Mouse (Mus musculus): ENCODE results near the gene Gpat3. TPM values are rescaled to one million over a fixed set of nuclear protein-coding genes. Genes with fewer than 3 reads are reported as not detected.

Gene Gpat3
- polyA plus RNA-seq, 1 experiment from 2014 or later = 0.07 TPM

- H3K27ac ChIP-seq (ENCODE audit: low read depth, low read length) = no peak overlapping the region
- H3K27me3 ChIP-seq (ENCODE audit: control insufficient read depth, insufficient read depth, low read length) = peaks cover 33% of the 10 kb centered on the region
- DNase-seq (ENCODE audit: low spot score, missing footprints) = no peak
- WGBS = 22% methylated on average over 2 of the region's 2 CpGs
- H3K9me3 ChIP-seq (ENCODE audit: control insufficient read depth, low read length) = no peaks in the 10 kb centered on the region
- peaks cover 6% of the 10 kb centered on the region; the same call in 1 of the 2 replicates for H3K4me1 ChIP-seq (ENCODE audit: control insufficient read depth, insufficient read depth, low read length)
- H3K4me2 ChIP-seq = peak overlapping the region; percentile 100; the same call in 1 of the 2 replicates
- no peaks in the 10 kb centered on the region for H3K36me3 ChIP-seq (ENCODE audit: control insufficient read depth, insufficient read depth, low read length)
- ATAC-seq (ENCODE audit: low FRiP score) = no peak
- H3K9ac ChIP-seq (ENCODE audit: low read length) = no peak overlapping the region
- peak overlapping the region; percentile 59; the same call in 1 of the 2 replicates for H3K4me3 ChIP-seq (ENCODE audit: low read depth, low read length)
Observed at GRCm38 (mm10) chr5:100847143-100847542, 1.6 kb downstream of the Gpat3 start.

- no peak for DNase-seq (ENCODE audit: low spot score, missing footprints)
- H3K4me3 ChIP-seq (ENCODE audit: low read depth, low read length) = no peak overlapping the region
- H3K36me3 ChIP-seq (ENCODE audit: control insufficient read depth, insufficient read depth, low read length) = no peaks in the 10 kb centered on the region
- no peak overlapping the region for H3K9ac ChIP-seq (ENCODE audit: low read length)
- 87% methylated on average over 4 of the region's 4 CpGs for WGBS
- H3K27ac ChIP-seq (ENCODE audit: low read depth, low read length) = no peak overlapping the region
- H3K4me1 ChIP-seq (ENCODE audit: control insufficient read depth, insufficient read depth, low read length) = no peaks in the 10 kb centered on the region
- ATAC-seq (ENCODE audit: low FRiP score) = no peak
- H3K27me3 ChIP-seq (ENCODE audit: control insufficient read depth, insufficient read depth, low read length) = no peaks in the 10 kb centered on the region
- no peak overlapping the region for H3K4me2 ChIP-seq
- no peaks in the 10 kb centered on the region for H3K9me3 ChIP-seq (ENCODE audit: control insufficient read depth, low read length)
Observed at GRCm38 (mm10) chr5:100853963-100854362, 8.4 kb downstream of the Gpat3 start.

- Histone ChIP-seq H3K27me3 (ENCODE audit: control insufficient read depth, insufficient read depth, low read length) (no peaks in the 10 kb centered on the region), H3K9ac (ENCODE audit: low read length) (no peak overlapping the region), H3K4me2 (no peak overlapping the region), H3K9me3 (ENCODE audit: control insufficient read depth, low read length) (no peaks in the 10 kb centered on the region), H3K4me1 (ENCODE audit: control insufficient read depth, insufficient read depth, low read length) (no peaks in the 10 kb centered on the region), H3K27ac (ENCODE audit: low read depth, low read length) (no peak overlapping the region), H3K36me3 (ENCODE audit: control insufficient read depth, insufficient read depth, low read length) (no peaks in the 10 kb centered on the region), H3K4me3 (ENCODE audit: low read depth, low read length) (no peak overlapping the region)
- ATAC-seq (ENCODE audit: low FRiP score) (no peak), DNase-seq (ENCODE audit: low spot score, missing footprints) (no peak)
- 81% methylated on average over 3 of the region's 3 CpGs for WGBS
Observed at GRCm38 (mm10) chr5:100856552-100856951, 11.0 kb downstream of the Gpat3 start.

GRCm38 (mm10) chr5:100860417-100861053 is 15.0 kb downstream of the Gpat3 start:
- H3K4me2 ChIP-seq = no peak overlapping the region
- 80% methylated on average over 12 of the region's 12 CpGs for WGBS
- H3K9ac ChIP-seq (ENCODE audit: low read length) = no peak overlapping the region
- no peak for DNase-seq (ENCODE audit: low spot score, missing footprints)
- ATAC-seq (ENCODE audit: low FRiP score) = no peak
- no peak overlapping the region for H3K4me3 ChIP-seq (ENCODE audit: low read depth, low read length)
- H3K36me3 ChIP-seq (ENCODE audit: control insufficient read depth, insufficient read depth, low read length) = no peaks in the 10 kb centered on the region
- no peak overlapping the region for H3K27ac ChIP-seq (ENCODE audit: low read depth, low read length)
- H3K9me3 ChIP-seq (ENCODE audit: control insufficient read depth, low read length) = no peaks in the 10 kb centered on the region
- H3K4me1 ChIP-seq (ENCODE audit: control insufficient read depth, insufficient read depth, low read length) = no peaks in the 10 kb centered on the region
- no peaks in the 10 kb centered on the region for H3K27me3 ChIP-seq (ENCODE audit: control insufficient read depth, insufficient read depth, low read length)

- Histone ChIP-seq H3K4me1 (ENCODE audit: control insufficient read depth, insufficient read depth, low read length) (no peaks in the 10 kb centered on the region), H3K4me3 (ENCODE audit: low read depth, low read length) (no peak overlapping the region), H3K9ac (ENCODE audit: low read length) (no peak overlapping the region), H3K27me3 (ENCODE audit: control insufficient read depth, insufficient read depth, low read length) (no peaks in the 10 kb centered on the region), H3K27ac (ENCODE audit: low read depth, low read length) (no peak overlapping the region), H3K36me3 (ENCODE audit: control insufficient read depth, insufficient read depth, low read length) (no peaks in the 10 kb centered on the region), H3K9me3 (ENCODE audit: control insufficient read depth, low read length) (no peaks in the 10 kb centered on the region), H3K4me2 (no peak overlapping the region)
- WGBS = 77% methylated on average over 4 of the region's 4 CpGs
- no peak for ATAC-seq (ENCODE audit: low FRiP score)
- no peak for DNase-seq (ENCODE audit: low spot score, missing footprints)
Observed at GRCm38 (mm10) chr5:100861140-100861539, 15.6 kb downstream of the Gpat3 start.

GRCm38 (mm10) chr5:100861811-100862210 is 16.3 kb downstream of the Gpat3 start:
- no peak overlapping the region for H3K4me3 ChIP-seq (ENCODE audit: low read depth, low read length)
- H3K9me3 ChIP-seq (ENCODE audit: control insufficient read depth, low read length) = no peaks in the 10 kb centered on the region
- H3K4me2 ChIP-seq = no peak overlapping the region
- DNase-seq (ENCODE audit: low spot score, missing footprints) (no peak), ATAC-seq (ENCODE audit: low FRiP score) (no peak)
- no peaks in the 10 kb centered on the region for H3K36me3 ChIP-seq (ENCODE audit: control insufficient read depth, insufficient read depth, low read length)
- H3K9ac ChIP-seq (ENCODE audit: low read length) = no peak overlapping the region
- no peaks in the 10 kb centered on the region for H3K4me1 ChIP-seq (ENCODE audit: control insufficient read depth, insufficient read depth, low read length)
- no peaks in the 10 kb centered on the region for H3K27me3 ChIP-seq (ENCODE audit: control insufficient read depth, insufficient read depth, low read length)
- 85% methylated on average over 7 of the region's 7 CpGs for WGBS
- no peak overlapping the region for H3K27ac ChIP-seq (ENCODE audit: low read depth, low read length)

GRCm38 (mm10) chr5:100863091-100863490 is 17.6 kb downstream of the Gpat3 start:
- Histone ChIP-seq H3K4me2 (no peak overlapping the region), H3K4me1 (ENCODE audit: control insufficient read depth, insufficient read depth, low read length) (no peaks in the 10 kb centered on the region), H3K4me3 (ENCODE audit: low read depth, low read length) (no peak overlapping the region), H3K9ac (ENCODE audit: low read length) (no peak overlapping the region), H3K36me3 (ENCODE audit: control insufficient read depth, insufficient read depth, low read length) (no peaks in the 10 kb centered on the region), H3K27ac (ENCODE audit: low read depth, low read length) (no peak overlapping the region), H3K9me3 (ENCODE audit: control insufficient read depth, low read length) (no peaks in the 10 kb centered on the region), H3K27me3 (ENCODE audit: control insufficient read depth, insufficient read depth, low read length) (no peaks in the 10 kb centered on the region)
- 62% methylated on average over 2 of the region's 2 CpGs for WGBS
- DNase-seq (ENCODE audit: low spot score, missing footprints) (no peak), ATAC-seq (ENCODE audit: low FRiP score) (no peak)

- H3K9me3 ChIP-seq (ENCODE audit: control insufficient read depth, low read length) = no peaks in the 10 kb centered on the region
- H3K4me2 ChIP-seq = no peak overlapping the region
- H3K4me3 ChIP-seq (ENCODE audit: low read depth, low read length) = no peak overlapping the region
- no peak overlapping the region for H3K27ac ChIP-seq (ENCODE audit: low read depth, low read length)
- DNase-seq (ENCODE audit: low spot score, missing footprints) = no peak
- no peak overlapping the region for H3K9ac ChIP-seq (ENCODE audit: low read length)
- no peak for ATAC-seq (ENCODE audit: low FRiP score)
- H3K4me1 ChIP-seq (ENCODE audit: control insufficient read depth, insufficient read depth, low read length) = no peaks in the 10 kb centered on the region
- 90% methylated on average over 6 of the region's 6 CpGs for WGBS
- no peaks in the 10 kb centered on the region for H3K27me3 ChIP-seq (ENCODE audit: control insufficient read depth, insufficient read depth, low read length)
- no peaks in the 10 kb centered on the region for H3K36me3 ChIP-seq (ENCODE audit: control insufficient read depth, insufficient read depth, low read length)
Observed at GRCm38 (mm10) chr5:100864438-100864837, 18.9 kb downstream of the Gpat3 start.

- DNase-seq (ENCODE audit: low spot score, missing footprints) (no peak), ATAC-seq (ENCODE audit: low FRiP score) (no peak)
- Histone ChIP-seq H3K27ac (ENCODE audit: low read depth, low read length) (no peak overlapping the region), H3K27me3 (ENCODE audit: control insufficient read depth, insufficient read depth, low read length) (no peaks in the 10 kb centered on the region), H3K4me3 (ENCODE audit: low read depth, low read length) (no peak overlapping the region), H3K4me1 (ENCODE audit: control insufficient read depth, insufficient read depth, low read length) (no peaks in the 10 kb centered on the region), H3K4me2 (no peak overlapping the region), H3K36me3 (ENCODE audit: control insufficient read depth, insufficient read depth, low read length) (no peaks in the 10 kb centered on the region), H3K9me3 (ENCODE audit: control insufficient read depth, low read length) (no peaks in the 10 kb centered on the region), H3K9ac (ENCODE audit: low read length) (no peak overlapping the region)
- WGBS = 88% methylated on average over 2 of the region's 2 CpGs
Observed at GRCm38 (mm10) chr5:100866183-100866582, 20.7 kb downstream of the Gpat3 start.

Data from midbrain, embryonic 11.5 days (tissue).